Mouse (Mus musculus): ENCODE measurements at regions not wholly inside any gene's neighbourhood (a gene's known extent, or its start where the extent isn't known, plus 50 kb on each side); places are given as distances from the start of the nearest gene placed in this dataset.
A peak's percentile ranks its signal among the peaks of the same experiment; 100 is the strongest.

DNA sequence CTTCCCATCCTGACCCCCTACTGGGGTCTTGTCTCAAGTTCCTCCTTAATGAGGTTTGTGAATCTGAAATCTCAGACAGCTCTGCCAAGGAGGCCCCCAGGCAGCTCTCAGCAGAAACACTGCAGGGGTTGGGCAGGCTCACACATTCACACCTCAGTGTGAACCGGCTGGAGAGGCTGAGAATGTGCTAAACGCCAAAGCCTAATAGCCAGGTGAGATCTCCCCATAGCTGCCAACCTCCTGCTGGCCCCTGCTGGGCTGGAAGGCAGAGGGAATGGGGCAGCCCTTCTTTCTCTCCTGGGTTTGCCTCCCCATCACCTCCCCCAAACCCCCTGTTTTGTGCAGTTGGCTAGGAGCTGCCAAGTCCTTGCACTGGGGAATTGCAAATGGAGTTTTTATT lies 81.3 kb upstream of the Gm26897 start:
- 14% methylated on average over 2 of the region's 2 CpGs for WGBS
- H3K27me3 ChIP-seq (ENCODE audit: control insufficient read depth, insufficient read depth, low read length) = no peaks in the 10 kb centered on the region
- TF ChIP-seq CTCF (IDR thresholded peaks at IDR 0.05; ENCODE audit: borderline replicate concordance, insufficient read depth, low read depth, low read length) = no peak
- TF ChIP-seq POLR2A (IDR thresholded peaks at IDR 0.05; ENCODE audit: borderline replicate concordance, insufficient read depth, low read length) = no peak
- H3K4me3 ChIP-seq (replicated peaks; ENCODE audit: insufficient read depth, low read depth, low read length) = no peak overlapping the region
- no peak overlapping the region for H3K27ac ChIP-seq (ENCODE audit: insufficient read depth, low read length)
- H3K4me1 ChIP-seq (ENCODE audit: control insufficient read depth, insufficient read depth, low read length) = no peaks in the 10 kb centered on the region
- no peak for DNase-seq

DNA sequence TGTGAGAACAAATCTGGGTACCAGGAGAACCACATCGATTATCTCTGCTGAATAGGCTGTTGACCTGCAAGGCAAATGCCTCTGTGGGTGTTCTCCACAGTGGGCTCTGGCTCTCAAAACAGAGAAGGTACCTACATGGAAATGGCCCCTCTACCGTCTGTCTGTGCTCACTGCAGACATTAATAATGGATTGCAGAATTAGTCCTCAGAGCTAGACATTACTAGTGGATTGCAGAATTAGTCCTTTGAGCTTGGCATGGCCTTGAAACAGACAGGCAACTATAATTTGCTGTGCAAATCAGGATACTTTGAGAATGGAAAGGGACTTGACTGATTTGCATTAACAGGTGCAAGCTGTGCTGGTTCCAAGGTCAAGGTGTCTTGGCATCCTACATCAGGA lies 77.3 kb upstream of the Gm26897 start:
- no peak for TF ChIP-seq CTCF (IDR thresholded peaks at IDR 0.05; ENCODE audit: borderline replicate concordance, insufficient read depth, low read depth, low read length)
- no peak for TF ChIP-seq POLR2A (IDR thresholded peaks at IDR 0.05; ENCODE audit: borderline replicate concordance, insufficient read depth, low read length)
- 67% methylated on average over 2 of the region's 2 CpGs for WGBS
- H3K27me3 ChIP-seq (ENCODE audit: control insufficient read depth, insufficient read depth, low read length) = no peaks in the 10 kb centered on the region

DNA sequence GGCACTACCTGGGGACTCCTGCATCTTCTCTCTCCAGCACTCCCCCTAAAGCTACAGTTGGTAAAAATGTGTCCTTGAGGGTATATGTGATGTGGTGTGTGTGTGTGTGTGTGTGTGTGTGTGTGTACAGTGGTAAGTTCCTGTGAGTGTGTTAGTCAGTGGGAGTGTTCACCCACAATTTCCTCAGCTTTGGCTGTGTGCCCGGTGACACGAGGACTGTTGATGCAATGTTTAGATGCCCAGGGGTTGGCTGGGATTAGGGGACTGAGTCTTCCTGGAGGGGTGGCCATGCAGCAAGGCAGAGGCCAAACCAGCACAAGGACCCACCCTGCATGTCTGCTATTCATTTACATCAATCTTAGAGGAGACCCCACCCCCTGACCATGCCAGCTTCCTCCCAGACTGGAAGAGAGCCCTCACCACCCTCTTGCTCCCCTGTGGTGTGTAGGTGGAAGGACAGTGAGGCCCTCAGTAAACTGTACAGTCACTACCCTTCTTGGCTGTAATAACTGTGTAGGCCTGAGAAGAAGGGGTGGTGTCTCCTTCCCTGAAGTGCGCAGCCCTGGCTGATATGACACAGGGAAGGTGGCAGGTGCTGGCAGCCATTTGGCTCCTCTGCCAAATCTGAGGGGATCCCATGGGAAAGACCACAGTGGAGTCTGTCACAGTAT lies 75.8 kb upstream of the Gm26897 start:
- DNase-seq = no peak

More for the DNA sequence above, 77.3 kb upstream of the Gm26897 start:
- Histone ChIP-seq H3K4me1 (ENCODE audit: control insufficient read depth, insufficient read depth, low read length) (no peaks in the 10 kb centered on the region), H3K27ac (ENCODE audit: insufficient read depth, low read length) (no peak overlapping the region), H3K4me3 (replicated peaks; ENCODE audit: insufficient read depth, low read depth, low read length) (no peak overlapping the region)
- DNase-seq = no peak

DNA sequence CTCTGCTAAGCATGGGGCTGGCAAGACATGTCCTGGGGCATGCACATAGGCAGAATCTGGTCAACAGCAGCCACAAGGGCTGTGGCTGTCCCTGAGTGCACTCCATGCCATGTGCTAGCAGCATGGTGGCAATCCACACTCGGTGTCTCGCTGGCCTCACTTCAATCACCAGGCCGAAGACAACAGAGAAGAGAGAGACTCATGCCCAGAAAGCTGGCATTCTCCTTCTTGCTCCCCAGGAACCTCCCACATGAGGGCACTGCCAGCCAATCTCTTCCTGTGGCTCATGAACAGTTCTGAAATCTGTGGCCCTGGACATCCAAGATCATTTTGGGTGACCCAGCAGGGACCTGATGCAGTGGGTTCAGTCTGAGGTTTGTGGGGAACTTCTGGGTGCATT lies 74.5 kb upstream of the Gm26897 start:
- Histone ChIP-seq H3K4me1 (ENCODE audit: control insufficient read depth, insufficient read depth, low read length) (no peaks in the 10 kb centered on the region), H3K27ac (ENCODE audit: insufficient read depth, low read length) (no peak overlapping the region), H3K4me3 (replicated peaks; ENCODE audit: insufficient read depth, low read depth, low read length) (no peak overlapping the region), H3K27me3 (ENCODE audit: control insufficient read depth, insufficient read depth, low read length) (no peaks in the 10 kb centered on the region)
- TF ChIP-seq POLR2A (IDR thresholded peaks at IDR 0.05; ENCODE audit: borderline replicate concordance, insufficient read depth, low read length) (no peak), CTCF (IDR thresholded peaks at IDR 0.05; ENCODE audit: borderline replicate concordance, insufficient read depth, low read depth, low read length) (no peak)
- 22% methylated on average over 3 of the region's 3 CpGs for WGBS
- no peak for DNase-seq

More for the DNA sequence above, 75.8 kb upstream of the Gm26897 start:
- Histone ChIP-seq H3K27ac (ENCODE audit: insufficient read depth, low read length) (no peak overlapping the region), H3K27me3 (ENCODE audit: control insufficient read depth, insufficient read depth, low read length) (no peaks in the 10 kb centered on the region), H3K4me3 (replicated peaks; ENCODE audit: insufficient read depth, low read depth, low read length) (no peak overlapping the region), H3K4me1 (ENCODE audit: control insufficient read depth, insufficient read depth, low read length) (no peaks in the 10 kb centered on the region)
- 60% methylated on average over 3 of the region's 3 CpGs for WGBS
- no peak for TF ChIP-seq POLR2A (IDR thresholded peaks at IDR 0.05; ENCODE audit: borderline replicate concordance, insufficient read depth, low read length)
- no peak for TF ChIP-seq CTCF (IDR thresholded peaks at IDR 0.05; ENCODE audit: borderline replicate concordance, insufficient read depth, low read depth, low read length)

DNA sequence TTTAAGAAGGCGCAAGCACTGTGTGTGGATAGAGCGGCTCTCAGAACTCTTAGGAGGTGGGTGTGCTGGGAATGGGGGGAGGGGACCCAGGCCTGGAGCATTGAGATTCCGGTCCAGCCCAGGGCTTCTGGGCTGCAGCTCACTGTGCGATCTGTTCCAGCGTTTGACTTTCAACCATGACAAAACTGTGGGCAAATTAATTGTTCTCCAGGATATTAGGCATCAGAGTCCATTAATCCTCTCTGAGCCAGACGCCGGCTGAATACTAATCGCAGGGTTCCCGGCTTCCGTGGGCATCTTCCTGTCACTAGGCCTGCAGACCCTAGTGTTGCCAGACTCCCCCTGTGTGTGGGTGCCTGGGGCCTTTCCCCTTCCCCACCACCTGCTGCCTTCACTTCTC lies 73.3 kb upstream of the Gm26897 start:
- 22% methylated on average over 10 of the region's 10 CpGs for whole genome bisulfite sequencing
- H3K27ac ChIP-seq (ENCODE audit: insufficient read depth, low read length) = no peak overlapping the region

DNA sequence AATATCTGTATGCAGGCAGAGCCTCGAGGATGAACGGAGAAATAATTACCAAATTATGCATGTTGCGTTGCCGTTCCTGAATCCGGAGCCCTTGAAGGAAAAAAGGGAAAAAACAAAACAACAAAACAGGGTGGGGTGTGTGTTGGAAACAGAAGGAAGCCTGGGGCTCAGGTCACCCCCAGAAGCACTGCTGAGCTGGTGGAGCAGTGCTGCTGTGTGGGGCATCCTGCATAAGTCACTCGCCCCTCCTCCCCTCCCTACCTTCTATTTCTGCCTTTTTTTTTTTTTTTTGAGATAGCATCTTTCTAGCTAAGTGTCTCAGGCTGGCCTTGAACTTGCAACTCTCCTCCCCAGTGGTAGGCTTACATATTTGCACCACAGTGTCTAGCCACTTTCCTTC lies 72.8 kb upstream of the Gm26897 start:
- H3K27ac ChIP-seq (ENCODE audit: insufficient read depth, low read length) = no peak overlapping the region
- 33% methylated on average over 6 of the region's 6 CpGs for WGBS

More for the DNA sequence above, 73.3 kb upstream of the Gm26897 start:
- no peaks in the 10 kb centered on the region for H3K4me1 ChIP-seq (ENCODE audit: control insufficient read depth, insufficient read depth, low read length)
- no peak overlapping the region for H3K4me3 ChIP-seq (replicated peaks; ENCODE audit: insufficient read depth, low read depth, low read length)
- no peak for DNase-seq
- H3K27me3 ChIP-seq (ENCODE audit: control insufficient read depth, insufficient read depth, low read length) = no peaks in the 10 kb centered on the region
- TF ChIP-seq POLR2A (IDR thresholded peaks at IDR 0.05; ENCODE audit: borderline replicate concordance, insufficient read depth, low read length) (no peak), CTCF (IDR thresholded peaks at IDR 0.05; ENCODE audit: borderline replicate concordance, insufficient read depth, low read depth, low read length) (no peak)

DNA sequence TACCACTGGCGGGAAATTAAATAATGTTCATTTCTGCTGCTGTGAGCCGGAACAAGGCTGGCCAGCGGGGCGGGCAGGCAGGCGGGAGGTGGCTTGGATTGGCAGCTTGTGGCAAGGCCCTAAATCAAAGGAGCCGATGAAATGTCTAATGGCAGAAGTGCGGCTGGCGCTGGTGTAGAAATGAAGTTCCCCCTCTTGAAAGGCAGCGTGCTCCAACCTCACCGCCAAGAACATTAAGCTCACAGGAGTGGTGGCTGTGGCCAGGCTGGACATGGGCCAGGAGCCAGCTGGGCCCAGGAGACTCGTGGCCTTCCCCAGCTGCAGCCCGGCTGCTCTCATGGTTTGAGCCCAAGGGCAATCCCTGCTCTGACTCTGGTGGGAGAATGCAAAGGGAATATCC lies 71.8 kb upstream of the Gm26897 start:
- WGBS = 10% methylated on average over 12 of the region's 12 CpGs
- no peak overlapping the region for H3K27ac ChIP-seq (ENCODE audit: insufficient read depth, low read length)
- no peaks in the 10 kb centered on the region for H3K4me1 ChIP-seq (ENCODE audit: control insufficient read depth, insufficient read depth, low read length)
- no peaks in the 10 kb centered on the region for H3K27me3 ChIP-seq (ENCODE audit: control insufficient read depth, insufficient read depth, low read length)
- peak; percentile 13 to 26 for DNase-seq
- TF ChIP-seq CTCF (IDR thresholded peaks at IDR 0.05; ENCODE audit: borderline replicate concordance, insufficient read depth, low read depth, low read length) (no peak), POLR2A (IDR thresholded peaks at IDR 0.05; ENCODE audit: borderline replicate concordance, insufficient read depth, low read length) (no peak)
- H3K4me3 ChIP-seq (replicated peaks; ENCODE audit: insufficient read depth, low read depth, low read length) = no peak overlapping the region

More for the DNA sequence above, 72.8 kb upstream of the Gm26897 start:
- DNase-seq = no peak
- Histone ChIP-seq H3K27me3 (ENCODE audit: control insufficient read depth, insufficient read depth, low read length) (no peaks in the 10 kb centered on the region), H3K4me1 (ENCODE audit: control insufficient read depth, insufficient read depth, low read length) (no peaks in the 10 kb centered on the region), H3K4me3 (replicated peaks; ENCODE audit: insufficient read depth, low read depth, low read length) (no peak overlapping the region)
- TF ChIP-seq POLR2A (IDR thresholded peaks at IDR 0.05; ENCODE audit: borderline replicate concordance, insufficient read depth, low read length) = no peak
- TF ChIP-seq CTCF (IDR thresholded peaks at IDR 0.05; ENCODE audit: borderline replicate concordance, insufficient read depth, low read depth, low read length) = no peak

DNA sequence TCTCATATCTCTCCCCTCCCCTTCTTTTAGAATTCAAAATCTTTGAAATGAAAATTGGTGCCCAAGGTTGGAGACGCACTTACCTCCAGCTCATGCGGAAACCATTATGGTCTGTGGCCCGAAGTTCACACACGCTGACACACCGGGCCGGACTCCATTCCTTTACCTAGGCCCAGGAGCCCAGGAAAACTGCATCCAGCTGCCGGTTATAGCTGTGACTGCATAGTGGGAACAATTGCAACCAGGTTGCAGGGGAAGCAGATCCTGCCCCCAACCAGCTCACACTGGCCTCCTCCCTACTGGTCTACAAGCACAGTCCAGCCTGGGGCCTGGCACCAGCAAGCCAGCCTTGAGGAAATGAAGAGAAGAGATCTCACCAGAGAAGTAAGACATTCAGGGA lies 69.9 kb upstream of the Gm26897 start:
- TF ChIP-seq POLR2A (IDR thresholded peaks at IDR 0.05; ENCODE audit: borderline replicate concordance, insufficient read depth, low read length) (no peak), CTCF (IDR thresholded peaks at IDR 0.05; ENCODE audit: borderline replicate concordance, insufficient read depth, low read depth, low read length) (no peak)
- 92% methylated on average over 7 of the region's 7 CpGs for WGBS
- H3K27ac ChIP-seq (ENCODE audit: insufficient read depth, low read length) = no peak overlapping the region
- H3K4me1 ChIP-seq (ENCODE audit: control insufficient read depth, insufficient read depth, low read length) = no peaks in the 10 kb centered on the region
- DNase-seq = no peak
- H3K4me3 ChIP-seq (replicated peaks; ENCODE audit: insufficient read depth, low read depth, low read length) = no peak overlapping the region
- no peaks in the 10 kb centered on the region for H3K27me3 ChIP-seq (ENCODE audit: control insufficient read depth, insufficient read depth, low read length)
